Mouse (Mus musculus) left cerebral cortex, adult 8-10 months (tissue): ENCODE results near the gene Traf2. TPM values are rescaled to one million over a fixed set of nuclear protein-coding genes. Genes with fewer than 3 reads are reported as not detected.

Experiments
- DNase-seq, 2 experiments: peaks; one replicate each; pipeline ENCODE4 v3.0.0; 2022; ENCODE audit warnings: low spot score in 2 of 2
- total RNA-seq, 4 experiments: library from RNA; stranded (reverse); gene quantifications; 2 replicates each; pipeline ENCODE4 v1.2.4; 2022

Gene Traf2
- total RNA-seq, 4 experiments from 2014 or later = 10.3 to 11.9 (median 10.4) TPM

DNA sequence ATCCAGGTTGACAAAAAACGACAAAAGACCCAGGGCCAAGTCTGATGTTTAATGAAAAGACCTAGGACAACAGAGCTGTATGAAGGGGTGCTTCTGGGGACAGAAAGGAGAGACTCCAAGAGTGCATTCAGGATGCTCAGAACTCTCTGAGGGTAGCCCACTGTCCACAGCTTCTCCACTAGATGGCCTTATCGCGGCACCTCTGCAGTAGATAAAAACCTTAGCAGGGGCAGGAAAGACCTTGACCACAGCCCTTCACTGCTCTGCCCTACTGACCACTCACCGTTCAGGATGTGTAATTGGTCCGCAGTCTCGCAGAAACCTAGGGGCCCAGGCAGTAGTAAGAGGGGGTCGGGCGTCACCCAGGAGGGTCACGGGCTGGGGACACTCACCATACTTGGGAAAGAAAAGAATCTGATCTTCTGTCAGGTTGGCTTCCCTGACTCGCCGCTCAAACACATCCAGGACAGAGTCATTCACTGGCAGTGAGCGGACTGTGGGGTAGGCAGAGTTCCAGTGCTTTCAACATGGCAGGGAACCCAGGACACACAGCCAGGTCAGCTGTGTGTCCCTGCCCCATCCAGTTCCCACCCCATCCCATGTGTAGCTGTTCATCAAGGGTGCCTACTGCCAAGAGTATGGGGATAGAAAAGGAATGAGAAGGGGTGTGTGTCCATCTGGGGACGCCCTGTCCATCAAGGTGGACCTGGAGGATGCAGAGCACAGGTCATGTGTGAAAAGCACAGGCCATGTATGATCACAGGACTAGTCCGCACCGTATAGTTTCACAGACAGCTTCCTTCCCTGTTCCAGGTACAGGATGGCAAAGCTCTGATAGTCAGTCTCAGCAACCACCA, 47.9 kb downstream of the Traf2 start:
- no peak for DNase-seq

DNA sequence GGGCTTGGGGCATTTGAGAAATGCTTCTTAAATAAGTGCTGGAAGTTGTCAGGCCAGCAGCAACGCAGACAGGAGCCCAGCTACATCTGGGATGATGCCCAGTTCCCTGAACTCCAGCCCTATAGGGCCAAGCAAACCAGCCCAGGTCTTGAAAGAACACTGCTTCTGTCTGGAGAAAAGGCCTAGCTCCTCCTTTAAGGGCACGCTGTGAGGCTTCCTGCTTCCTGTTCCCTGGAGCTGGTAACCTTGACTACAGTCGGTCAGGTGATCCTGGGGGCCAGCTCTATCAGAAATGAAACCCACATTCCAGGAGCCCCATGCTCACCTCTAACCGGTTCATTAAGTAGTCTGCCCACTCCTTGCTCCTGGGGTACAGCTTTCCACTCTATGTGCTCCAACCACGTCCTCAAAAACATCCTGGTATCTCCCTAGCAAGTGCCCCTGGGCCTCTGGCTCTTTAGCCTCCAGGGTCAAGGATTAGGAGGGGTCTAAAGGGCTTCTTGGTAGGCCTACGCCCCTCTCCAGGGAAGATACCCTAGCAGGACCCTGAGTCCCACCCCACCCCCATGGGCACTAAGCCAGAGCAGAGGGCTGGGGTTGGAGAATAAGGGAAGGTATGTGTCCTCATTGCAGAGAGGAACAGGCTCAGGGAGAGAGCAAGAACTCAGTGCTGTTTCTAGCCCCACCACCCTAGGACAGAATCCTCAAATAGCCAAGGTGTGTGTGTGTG, 48.7 kb downstream of the Traf2 start:
- DNase-seq = no peak

DNA sequence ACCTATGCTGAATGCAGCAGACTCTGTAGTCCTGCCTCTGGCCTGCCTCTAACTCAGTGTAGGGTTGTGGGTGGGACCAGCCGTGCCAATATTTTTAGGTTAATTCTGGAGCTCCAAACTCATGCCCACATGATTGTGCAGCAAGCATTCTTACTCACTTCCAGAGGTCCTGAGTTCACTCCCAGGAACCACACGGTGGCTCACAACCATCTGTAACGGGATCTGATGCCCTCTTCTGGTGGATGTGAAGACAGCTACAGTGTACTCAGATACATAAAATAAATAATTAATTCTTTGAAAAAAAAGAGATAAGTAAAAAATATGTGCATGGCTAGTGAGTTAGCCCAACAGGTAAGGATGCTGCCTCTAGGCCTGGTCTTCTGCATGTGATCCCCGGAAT, 50.3 kb downstream of the Traf2 start:
- no peak for DNase-seq

DNA sequence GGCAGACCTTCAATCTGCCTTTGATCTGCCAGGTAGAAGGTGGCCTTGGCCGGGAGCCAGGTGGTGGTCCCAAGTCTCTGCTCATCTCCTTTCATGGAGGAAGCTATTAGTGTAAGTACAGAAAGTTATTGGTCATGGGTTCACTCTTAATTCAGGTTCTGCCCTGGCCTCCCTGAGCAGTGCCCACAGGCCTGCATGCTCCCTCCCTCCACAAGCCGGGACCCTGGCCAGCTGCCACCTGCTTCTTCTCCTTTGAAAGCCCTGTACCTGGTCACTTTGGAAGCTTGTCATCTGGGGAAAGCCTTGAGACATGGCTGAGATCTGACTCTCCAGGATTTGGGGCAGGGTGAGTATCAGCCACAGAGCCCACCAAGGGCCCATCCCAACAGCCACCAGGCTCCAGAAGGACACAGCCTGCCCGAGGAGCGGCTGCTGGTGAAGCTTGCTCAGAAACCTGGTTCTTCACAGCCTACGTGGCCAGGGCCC, 53.2 kb downstream of the Traf2 start, which contains the start of gene Lcn12:
Lcn12 (minus strand) TSS at position 436 of the 486 bp plus-strand sequence.
- no peak for DNase-seq

DNA sequence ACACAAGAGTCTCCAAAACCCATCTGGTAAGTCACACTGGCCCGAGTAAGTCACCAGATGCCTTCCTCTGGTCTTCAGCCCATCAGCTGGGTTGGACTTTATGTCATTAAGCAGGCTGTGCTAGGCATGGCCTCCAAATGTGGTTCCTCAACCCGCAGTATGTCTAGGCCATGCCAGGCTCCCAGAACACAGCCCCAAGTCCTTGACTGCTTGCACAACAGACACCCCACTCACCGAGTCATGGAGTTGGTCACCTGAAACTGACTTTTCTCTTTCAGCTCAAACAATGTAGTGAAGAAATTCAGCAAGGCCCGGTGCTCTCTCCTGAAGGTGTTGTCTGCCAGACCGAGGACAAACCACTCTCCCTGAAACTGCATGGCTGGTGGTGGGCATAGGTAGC, 53.8 kb downstream of the Traf2 start:
- no peak for DNase-seq

GRCm38 (mm10) chr2:25488671-25489068, 58.1 kb downstream of the Traf2 start:
- no peak for DNase-seq

- DNase-seq = no peak
Observed at GRCm38 (mm10) chr2:25487965-25488670, 58.6 kb downstream of the Traf2 start.

DNA sequence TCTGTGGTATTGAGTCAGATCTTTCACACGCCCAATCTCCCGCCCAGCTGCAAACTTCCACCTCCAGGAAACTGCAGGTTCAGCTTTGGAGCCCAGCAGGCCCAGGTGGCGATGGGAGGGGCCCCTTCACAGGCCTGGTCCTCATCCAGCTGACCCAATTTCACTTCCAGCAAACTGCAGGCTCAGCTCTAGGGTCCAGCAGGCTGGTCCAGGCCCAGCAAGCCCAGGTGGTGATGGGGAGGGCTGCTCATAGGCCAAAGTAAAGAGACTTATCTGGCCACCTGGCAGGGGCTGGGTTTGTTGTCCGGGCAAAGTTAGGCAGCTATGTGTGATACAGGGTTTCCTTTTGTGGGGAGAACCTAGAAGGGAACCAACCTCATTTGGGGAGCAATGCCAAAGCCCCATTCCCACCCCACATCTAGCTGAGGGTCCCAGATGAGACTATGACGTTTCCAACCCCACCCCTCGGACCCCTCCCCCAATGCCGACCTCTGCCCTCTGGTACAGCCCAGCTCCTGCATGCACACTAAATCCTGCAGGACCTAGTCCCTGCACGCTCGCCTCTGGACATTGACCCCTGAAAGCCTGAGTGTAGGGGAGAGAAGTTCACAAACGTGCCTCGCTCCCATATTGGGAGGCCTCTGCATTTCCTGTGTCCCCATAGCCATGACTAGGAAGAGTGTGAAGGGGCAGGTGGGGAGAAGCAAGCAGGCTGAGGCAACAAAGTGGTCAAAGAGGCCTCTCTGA, 61.7 kb downstream of the Traf2 start:
- no peak for DNase-seq

DNA sequence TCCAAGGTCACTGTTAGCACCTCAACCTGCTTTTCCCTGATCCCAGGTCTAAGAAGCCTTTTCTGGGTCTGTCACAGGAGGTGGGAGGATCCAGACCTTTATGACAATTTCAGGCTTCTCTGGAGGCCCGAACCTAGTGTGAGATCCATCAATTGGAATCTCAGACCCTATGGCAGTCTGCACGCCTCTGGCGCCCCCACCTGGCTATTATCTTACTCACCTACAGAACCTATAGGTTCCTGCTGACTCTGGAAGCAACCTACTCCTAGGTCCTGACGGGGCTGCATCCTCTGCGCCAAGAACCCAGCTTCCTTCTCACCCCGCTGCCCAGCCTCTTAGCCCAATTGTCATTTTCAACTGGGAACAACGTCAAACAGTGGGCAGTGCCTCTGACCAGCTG, 63.8 kb downstream of the Traf2 start:
- DNase-seq = no peak

GRCm38 (mm10) chr2:25480541-25480940, 66.2 kb downstream of the Traf2 start:
- DNase-seq = no peak

- DNase-seq = no peak
Observed at GRCm38 (mm10) chr2:25479551-25480311, 67.0 kb downstream of the Traf2 start.

DNA sequence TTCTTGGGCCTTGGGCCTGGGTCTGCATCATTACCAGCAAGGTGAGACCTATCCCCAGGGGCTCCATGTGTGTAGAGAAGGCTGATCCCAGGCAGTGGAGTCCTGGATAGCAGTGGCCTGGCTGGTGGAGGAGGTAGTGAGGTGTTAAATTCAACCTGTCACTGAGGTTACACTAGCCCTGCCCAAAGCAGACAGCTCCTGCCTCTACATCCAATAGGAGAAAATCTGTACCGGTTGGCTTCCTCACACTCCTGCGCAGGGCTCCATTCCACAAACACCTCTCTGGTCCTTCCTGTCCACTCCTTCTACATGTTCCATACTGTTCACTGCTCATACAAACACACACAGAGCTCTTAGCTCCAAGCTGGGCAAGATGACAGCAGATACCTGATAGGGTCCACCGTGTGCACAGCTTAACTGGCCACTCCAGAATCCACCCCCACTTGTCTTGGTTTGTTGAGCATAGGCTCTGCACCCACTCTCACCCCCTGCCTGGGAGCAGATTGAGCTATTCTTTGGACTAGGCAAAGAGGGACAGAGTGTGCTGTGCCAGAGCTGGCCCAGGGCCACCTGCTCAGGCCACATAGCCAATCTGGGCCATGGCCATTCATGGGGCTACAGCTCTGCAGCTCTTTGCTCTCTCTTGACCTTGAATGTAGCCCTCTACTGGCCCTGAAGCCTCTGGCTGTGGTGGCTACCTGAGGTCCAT, 68.6 kb downstream of the Traf2 start:
- DNase-seq = peak in 1 of 2 experiments; percentile 72

DNA sequence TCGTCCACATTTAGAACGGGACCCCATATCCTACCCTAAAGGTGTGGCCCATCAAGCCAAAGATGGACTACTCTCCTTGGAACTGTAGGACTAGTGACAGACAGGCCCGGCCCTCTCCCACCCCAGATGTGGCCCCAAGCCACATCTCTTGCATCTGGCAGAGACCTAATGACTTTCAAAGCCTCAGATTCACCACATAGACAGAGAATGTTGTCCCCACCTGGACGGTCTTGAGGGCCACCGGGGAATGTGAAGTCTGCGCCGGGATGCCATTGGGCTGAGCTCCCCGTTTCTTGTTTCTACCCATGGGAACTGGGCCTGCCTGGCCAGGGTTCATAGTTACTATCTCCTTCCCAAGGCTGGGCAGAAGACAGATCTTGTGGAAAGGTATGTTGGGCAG, 69.2 kb downstream of the Traf2 start:
- no peak for DNase-seq

DNA sequence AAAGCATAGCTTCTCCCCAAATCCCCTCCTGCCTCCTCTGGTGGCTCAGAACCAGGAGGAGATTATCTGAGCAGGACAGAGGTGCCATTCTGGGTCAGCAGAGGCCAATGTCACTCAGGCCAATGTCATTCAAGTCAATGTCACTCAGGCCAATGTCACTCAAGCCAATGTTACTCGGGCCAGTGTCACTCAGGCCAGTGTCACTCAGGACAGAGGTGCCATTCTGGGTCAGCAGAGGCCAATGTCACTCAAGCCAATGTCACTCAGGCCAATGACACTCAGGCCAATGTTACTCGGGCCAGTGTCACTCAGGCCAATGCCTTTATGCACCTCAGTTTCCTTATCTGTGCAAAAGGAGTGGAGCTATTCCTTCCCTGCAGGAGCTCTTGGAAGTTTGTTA, 74.2 kb downstream of the Traf2 start:
- DNase-seq = no peak

DNA sequence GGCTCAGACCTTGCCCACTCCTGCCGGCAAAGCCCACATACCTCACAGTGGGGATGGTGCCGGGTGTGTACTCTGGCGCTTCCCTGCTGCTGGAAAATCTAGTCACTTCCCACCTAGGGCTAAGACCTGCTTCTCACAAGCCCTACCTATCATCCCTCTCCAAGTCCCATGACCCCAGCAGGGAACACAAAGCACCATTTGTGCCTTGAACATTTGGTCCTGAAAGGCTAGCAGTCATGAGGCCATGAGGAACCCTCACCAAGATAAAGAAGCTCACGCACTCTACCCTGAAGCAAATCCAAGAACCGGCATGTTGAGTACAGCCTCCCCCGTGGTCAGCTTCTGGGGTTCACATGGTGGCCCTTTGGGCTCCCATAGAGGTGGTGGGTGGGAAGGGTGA, 76.8 kb downstream of the Traf2 start, which contains the start of gene Ptgds:
Ptgds (minus strand) TSS at position 78 of the 400 bp plus-strand sequence.
- no peak for DNase-seq

GRCm38 (mm10) chr2:25468962-25469915, 77.5 kb downstream of the Traf2 start:
- DNase-seq = peak in 1 of 2 experiments; percentile 64
